ENCODE assay signal across 9 mouse cellular contexts in genomic region chr10:116980888-116981287, GRCm38 (mm10). TPM values are rescaled to one million over a fixed set of nuclear protein-coding genes. Genes with fewer than 3 reads are reported as not detected.
DNase-seq lines count a peak whose midpoint lies in the region; ATAC-seq and TF ChIP-seq lines count a peak whose summit lies in the region.
"Had no signal": no experiment of that assay in that cellular context is flagged by ENCODE, and none has a peak within 500 bp of the region (broad histone marks: within the 10 kb centered on the region; RNA-seq: fewer than 3 reads in every experiment).

No protein-coding gene starts in this region.

- TF ChIP-seq EP300 in liver, embryonic 14.5 days (IDR thresholded peaks at IDR 0.05; ENCODE audit: low read depth): no peak

- H3K4me1 ChIP-seq in liver, embryonic 14.5 days (replicated peaks; ENCODE audit: control insufficient read depth in 2 of 2, insufficient read depth in 2 of 2, low read length in 1 of 2): no peaks in the 10 kb centered on the region
- H3K4me1 ChIP-seq in liver, embryonic 12.5 days: no peaks in the 10 kb centered on the region

- no peak overlapping the region for H3K27ac ChIP-seq in liver, embryonic 14.5 days
- no peak overlapping the region for H3K27ac ChIP-seq in liver, embryonic 12.5 days

- no peaks in the 10 kb centered on the region for H3K36me3 ChIP-seq in liver, embryonic 14.5 days (replicated peaks; ENCODE audit: control insufficient read depth, insufficient read depth, low read depth)
- H3K36me3 ChIP-seq in liver, embryonic 12.5 days: no peaks in the 10 kb centered on the region

- H3K9me3 ChIP-seq in liver, embryonic 14.5 days (ENCODE audit: control insufficient read depth, low read length): no peaks in the 10 kb centered on the region
- no peaks in the 10 kb centered on the region for H3K9me3 ChIP-seq in liver, embryonic 12.5 days (replicated peaks)

- no peaks in the 10 kb centered on the region for H3K27me3 ChIP-seq in liver, embryonic 14.5 days (ENCODE audit: control insufficient read depth, insufficient read depth, low read length)
- H3K27me3 ChIP-seq in liver, embryonic 12.5 days (replicated peaks): 0 out of 2 replicates have a peak, but pooled peaks cover 7% of the 10 kb centered on the region

- no peak overlapping the region for H3K4me2 ChIP-seq in liver, embryonic 14.5 days (ENCODE audit: low read depth)
- H3K4me2 ChIP-seq in liver, embryonic 12.5 days: no peak overlapping the region

- 54% methylated on average over 3 of the region's 3 CpGs for WGBS in liver, embryonic 14.5 days (ENCODE audit: insufficient replicate concordance)
- WGBS in liver, embryonic 12.5 days (ENCODE audit: insufficient replicate concordance): 60% methylated on average over 3 of the region's 3 CpGs

- H3K4me3 ChIP-seq in liver, embryonic 14.5 days (ENCODE audit: insufficient read depth in 1 of 2, low read depth in 2 of 2, low read length in 2 of 2): no peak overlapping the region
- H3K4me3 ChIP-seq in liver, embryonic 12.5 days: no peak overlapping the region

- ATAC-seq in liver, embryonic 14.5 days (ENCODE audit: insufficient read depth): no peak
- ATAC-seq in liver, embryonic 12.5 days: no peak

- intact Hi-C loops in left cerebral cortex, postnatal 36 days (cut with DNase I): no loop called here

- DNase-seq in embryo, embryonic 10 days (ENCODE audit: low spot score): peak; percentile 41
- no peak for DNase-seq in embryo, embryonic 9.5 days (ENCODE audit: extremely low spot score)
- DNase-seq in liver, embryonic 14.5 days (ENCODE audit: low read depth in 3 of 3, low spot score in 3 of 3): peak in 1 of 3 experiments; percentile 6
- DNase-seq in ZHBTc4 (ENCODE audit: low read depth, low spot score): peak; percentile 50
- DNase-seq in lung, postnatal 14 days: peak; percentile 45
- DNase-seq in ovary, postnatal 36 days (ENCODE audit: low spot score): no peak
- no peak for DNase-seq in left cerebral cortex, postnatal 36 days (ENCODE audit: low spot score in 2 of 2)

- H3K9ac ChIP-seq in liver, embryonic 14.5 days (replicated peaks): no peak overlapping the region
- no peak overlapping the region for H3K9ac ChIP-seq in liver, embryonic 12.5 days

- peak; percentile 70 for TF ChIP-seq CTCF in liver, embryonic 14.5 days (IDR thresholded peaks at IDR 0.05; ENCODE audit: low read depth)

RNA-seq across cellular contexts. Expression of gene Best3, which starts 5.2 kb away (rescaled TPM):
- polyA plus RNA-seq in liver, embryonic 14.5 days (2012; rRNA removed): not detected in 2 replicates
- not detected in 2 replicates for polyA plus RNA-seq in liver, embryonic 14.5 days (2014; fragmentation: Nextera tagmentation; extraction: Ambion mirVana)
- polyA plus RNA-seq in liver, embryonic 12.5 days (2016; fragmentation: Nextera tagmentation; extraction: Ambion mirVana): 0.06 TPM in 1 of 2 replicates, not detected in the other
- under 1 TPM; 0.12 to 0.27 TPM for total RNA-seq in left cerebral cortex, postnatal 36 days (2021)

RNA-seq across cellular contexts. Expression of gene Gm10271, which starts 8.5 kb away (rescaled TPM):
- not detected in 2 replicates for polyA plus RNA-seq in liver, embryonic 14.5 days (2012; rRNA removed)
- polyA plus RNA-seq in liver, embryonic 14.5 days (2014; fragmentation: Nextera tagmentation; extraction: Ambion mirVana): not detected in 2 replicates
- polyA plus RNA-seq in liver, embryonic 12.5 days (2016; fragmentation: Nextera tagmentation; extraction: Ambion mirVana): not detected in 2 replicates
- total RNA-seq in left cerebral cortex, postnatal 36 days (2021): not detected
- polyA plus RNA-seq: heart, embryonic 16.5 days had no signal

RNA-seq across cellular contexts. Expression of gene Rab3ip, which starts 30.3 kb away (rescaled TPM):
- polyA plus RNA-seq in liver, embryonic 14.5 days (2012; rRNA removed): 6.2 and 6.6 TPM in 2 replicates
- 7.4 and 7.5 TPM in 2 replicates for polyA plus RNA-seq in liver, embryonic 14.5 days (2014; fragmentation: Nextera tagmentation; extraction: Ambion mirVana)
- 11.7 and 12.1 TPM in 2 replicates for polyA plus RNA-seq in liver, embryonic 12.5 days (2016; fragmentation: Nextera tagmentation; extraction: Ambion mirVana)
- 10 to 100 TPM; 41.7 to 50.6 TPM for total RNA-seq in left cerebral cortex, postnatal 36 days (2021)

Comparison
In these comparisons a context has a peak if more than half of its experiments do, and no peak if none do; other contexts are left out.
1. DNase-seq: peak in embryo, embryonic 10 days (single experiment), ZHBTc4 (single experiment) and lung, postnatal 14 days (single experiment); none in embryo, embryonic 9.5 days (single experiment), ovary, postnatal 36 days (single experiment) and left cerebral cortex, postnatal 36 days (0 of 2).